Mouse (Mus musculus) intestine, embryonic 15.5 days (tissue): ENCODE measurements around the gene Arhgef16. TPM values are rescaled to one million over a fixed set of nuclear protein-coding genes. Genes with fewer than 3 reads are reported as not detected.

Source experiments
- ATAC-seq: fragments of 200-750 bp; cut with Nextera tagmentation; 2 replicates; pipeline ENCODE4 v1.8.0; 2017; ENCODE audit warnings: moderate TSS enrichment, moderate library complexity
- H3K27ac ChIP-seq: fragments of 300-500 bp; sonication (generic); 2 replicates; pipeline ENCODE4 v1.5.1; 2015; ENCODE audit warnings: mild to moderate bottlenecking, inconsistent platforms
- H3K27me3 ChIP-seq: fragments of 300-500 bp; sonication (generic); replicated peaks from 2 replicates; pipeline ENCODE4 v1.6.1; 2015; ENCODE audit warnings: inconsistent platforms
- H3K36me3 ChIP-seq: fragments of 300-500 bp; sonication (generic); 2 replicates; pipeline ENCODE4 v1.6.1; 2015; ENCODE audit warnings: inconsistent platforms
- H3K4me1 ChIP-seq: fragments of 300-500 bp; sonication (generic); replicated peaks from 2 replicates; pipeline ENCODE4 v1.6.1; 2015; ENCODE audit warnings: inconsistent platforms
- H3K4me2 ChIP-seq: fragments of 300-500 bp; sonication (generic); replicated peaks from 2 replicates; pipeline ENCODE4 v1.6.1; 2015; ENCODE audit warnings: mild to moderate bottlenecking, inconsistent platforms
- H3K4me3 ChIP-seq: fragments of 300-500 bp; sonication (generic); replicated peaks from 2 replicates; pipeline ENCODE4 v1.5.1; 2015; ENCODE audit warnings: inconsistent platforms
- H3K9ac ChIP-seq: fragments of 300-500 bp; sonication (generic); 2 replicates; pipeline ENCODE4 v1.6.1; 2015; ENCODE audit warnings: inconsistent platforms
- H3K9me3 ChIP-seq: fragments of 300-500 bp; sonication (generic); 2 replicates; pipeline ENCODE4 v1.6.1; 2016; ENCODE audit warnings: inconsistent platforms
- WGBS: fragments of 180-500 bp; shearing (Covaris S2); methylation state at CpG from one replicate; pipeline ENCODE4 v1.1.7; 2015; 5-methylcytosine and 5-hydroxymethylcytosine counted together
- polyA plus RNA-seq: library from polyadenylated mRNA; unstranded; fragments of >200 nt; fragmentation: Nextera tagmentation; extraction: Ambion mirVana; gene quantifications from 2 replicates; pipeline ENCODE4 v1.2.1, GENCODE M21; 2015

Gene Arhgef16
- polyA plus RNA-seq = 50.3 and 57.1 TPM in 2 replicates

DNA sequence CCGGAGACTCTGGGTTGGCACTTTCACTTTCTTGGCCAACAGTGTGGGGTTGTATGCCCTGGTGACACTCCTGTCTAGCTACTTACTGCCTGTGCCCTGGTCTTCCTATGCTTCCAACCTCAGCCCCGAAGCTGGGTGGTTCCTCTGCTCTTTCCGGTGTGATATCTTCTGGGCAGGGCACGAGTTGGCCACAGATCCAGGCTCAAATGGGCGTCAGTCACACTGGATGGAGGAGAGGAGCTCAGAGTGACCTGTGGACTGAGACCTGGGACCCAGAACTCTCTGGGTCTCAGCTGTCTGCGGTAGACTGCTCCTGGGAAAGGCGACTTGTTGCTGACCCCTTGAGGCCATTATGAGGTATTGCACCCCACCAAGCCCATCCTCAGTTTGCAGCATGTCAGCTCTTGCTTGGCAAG lies at the start of gene Arhgef16:
TSS of gene Arhgef16 (minus strand) at position 211 of the 416 bp plus-strand sequence.
- Histone ChIP-seq H3K27me3 (peaks cover 21% of the 10 kb centered on the region), H3K4me3 (no peak within 1 kb of the TSS), H3K9ac (no peak within 1 kb of the TSS), H3K9me3 (no peaks in the 10 kb centered on the region), H3K36me3 (no peaks in the 10 kb centered on the region), H3K4me2 (peak within 1 kb of the TSS; percentile 81; the same call in 1 of the 2 replicates), H3K27ac (peak within 1 kb of the TSS; percentile 93; the same call in 1 of the 2 replicates), H3K4me1 (0 out of 2 replicates have a peak, but pooled peaks cover 3% of the 10 kb centered on the region)
- no peak for ATAC-seq
- WGBS = 19% methylated on average over 7 of the region's 7 CpGs

DNA sequence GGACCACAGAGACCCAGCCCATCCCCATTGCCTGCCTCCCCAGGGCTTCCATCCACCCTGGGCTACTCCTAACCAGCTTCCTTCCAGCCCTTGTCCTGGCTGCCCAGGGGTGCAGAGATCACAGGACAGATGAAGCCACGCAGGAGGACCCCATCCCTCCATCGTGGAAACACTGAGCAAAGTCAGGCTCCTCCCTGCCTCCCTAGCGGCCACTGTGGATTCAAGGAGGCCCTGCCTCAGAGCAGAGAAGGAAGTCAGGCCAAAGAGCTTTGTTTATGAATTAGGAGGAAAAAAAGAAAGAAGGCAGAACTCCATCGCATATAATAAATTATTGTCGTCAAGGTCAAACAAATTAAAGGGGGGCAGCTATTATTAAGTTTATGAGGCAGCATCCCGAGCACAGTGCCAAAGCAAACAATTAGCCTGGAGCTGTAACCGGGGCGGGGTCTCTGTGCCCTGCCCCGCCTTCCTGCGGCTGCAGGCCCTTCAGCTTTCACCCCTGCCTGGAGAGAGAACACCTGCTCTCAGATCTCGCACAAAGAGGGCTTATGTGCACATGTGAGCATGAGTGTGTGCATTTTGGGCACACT lies 46.8 kb upstream of the Arhgef16 start:
- no peak overlapping the region for H3K9ac ChIP-seq
- peak; percentile 86 for ATAC-seq
- WGBS = 11% methylated on average over 11 of the region's 11 CpGs

DNA sequence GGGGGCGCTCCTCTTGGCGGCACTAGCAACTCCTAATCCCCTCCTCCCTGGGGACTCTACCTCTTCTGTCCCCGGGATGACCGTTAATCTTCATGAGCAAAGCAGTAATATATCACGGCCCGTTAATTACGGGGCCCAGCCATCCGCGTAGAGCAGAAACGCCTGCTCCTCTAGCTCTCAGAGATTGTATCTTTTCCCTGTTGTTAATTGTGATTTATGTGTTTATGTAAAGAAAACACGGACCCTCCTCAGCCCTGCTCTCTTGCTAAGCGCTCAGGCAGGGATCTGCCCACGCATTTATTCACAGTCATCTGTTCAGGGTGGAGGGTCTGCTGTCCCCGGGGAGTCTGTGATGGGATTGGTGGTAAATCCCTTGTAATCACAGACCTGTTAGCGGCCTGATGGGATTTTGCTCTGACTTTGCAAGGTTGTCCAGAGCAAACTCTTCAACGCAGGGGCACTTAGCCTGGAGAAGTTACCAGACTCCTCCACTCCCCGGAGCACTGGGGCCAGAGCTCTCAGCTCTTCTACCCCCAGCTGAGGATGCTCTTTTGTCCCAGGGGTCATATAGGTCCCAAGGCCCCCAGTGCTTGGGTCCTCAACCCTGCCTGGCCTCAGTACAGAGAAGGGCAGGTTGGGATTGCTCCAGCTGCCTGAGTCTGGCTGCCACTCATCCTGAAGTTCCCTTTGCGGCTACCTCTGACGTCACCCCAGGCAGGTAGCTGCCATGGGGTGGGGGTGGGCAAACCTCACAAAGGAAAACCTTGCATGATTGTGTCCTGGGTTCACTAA lies 45.5 kb upstream of the Arhgef16 start:
- H3K27me3 ChIP-seq = 0 out of 2 replicates have a peak, but pooled peaks cover 3% of the 10 kb centered on the region
- no peak for ATAC-seq

More for the DNA sequence above, 46.8 kb upstream of the Arhgef16 start:
- Histone ChIP-seq H3K4me3 (no peak overlapping the region), H3K27ac (no peak overlapping the region; the same call in 1 of the 2 replicates), H3K27me3 (0 out of 2 replicates have a peak, but pooled peaks cover 3% of the 10 kb centered on the region), H3K36me3 (no peaks in the 10 kb centered on the region), H3K4me2 (peak overlapping the region; percentile 5; the same call in 1 of the 2 replicates), H3K9me3 (no peaks in the 10 kb centered on the region), H3K4me1 (peaks cover 17% of the 10 kb centered on the region)

DNA sequence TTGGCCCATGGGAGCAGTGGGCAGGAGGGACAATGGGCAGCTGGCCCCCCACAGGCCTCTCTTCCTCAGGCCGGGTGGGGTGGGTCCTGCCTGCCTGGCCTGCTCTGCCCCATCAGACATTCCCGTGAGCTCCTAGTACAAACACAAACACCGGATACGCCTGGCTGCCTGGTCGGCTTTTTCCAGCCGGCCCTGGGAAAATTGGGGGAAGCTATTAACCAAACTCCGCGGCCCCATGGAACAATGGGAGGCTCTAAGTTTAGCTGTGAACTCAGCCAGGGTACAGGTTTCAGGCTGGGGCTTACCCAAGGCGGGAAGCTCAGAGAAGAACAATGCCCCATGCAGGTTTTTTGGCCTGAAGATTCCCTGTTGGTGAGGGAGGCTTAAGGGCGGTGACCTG lies 35.2 kb upstream of the Arhgef16 start:
- Histone ChIP-seq H3K27ac (0 out of 2 replicates have a peak overlapping the region, but pooled peaks have one; percentile 22), H3K4me2 (no peak overlapping the region), H3K9ac (no peak overlapping the region), H3K27me3 (no peaks in the 10 kb centered on the region; the same call in 1 of the 2 replicates), H3K36me3 (no peaks in the 10 kb centered on the region), H3K4me1 (peaks cover 15% of the 10 kb centered on the region), H3K4me3 (no peak overlapping the region), H3K9me3 (no peaks in the 10 kb centered on the region)
- no peak for ATAC-seq
- 30% methylated on average over 10 of the region's 10 CpGs for WGBS

More for the DNA sequence above, 45.5 kb upstream of the Arhgef16 start:
- H3K36me3 ChIP-seq = no peaks in the 10 kb centered on the region
- no peak overlapping the region for H3K9ac ChIP-seq
- H3K4me2 ChIP-seq = no peak overlapping the region
- no peaks in the 10 kb centered on the region for H3K9me3 ChIP-seq
- H3K4me1 ChIP-seq = peaks cover 17% of the 10 kb centered on the region
- 34% methylated on average over 19 of the region's 19 CpGs for WGBS
- no peak overlapping the region for H3K27ac ChIP-seq
- no peak overlapping the region for H3K4me3 ChIP-seq

DNA sequence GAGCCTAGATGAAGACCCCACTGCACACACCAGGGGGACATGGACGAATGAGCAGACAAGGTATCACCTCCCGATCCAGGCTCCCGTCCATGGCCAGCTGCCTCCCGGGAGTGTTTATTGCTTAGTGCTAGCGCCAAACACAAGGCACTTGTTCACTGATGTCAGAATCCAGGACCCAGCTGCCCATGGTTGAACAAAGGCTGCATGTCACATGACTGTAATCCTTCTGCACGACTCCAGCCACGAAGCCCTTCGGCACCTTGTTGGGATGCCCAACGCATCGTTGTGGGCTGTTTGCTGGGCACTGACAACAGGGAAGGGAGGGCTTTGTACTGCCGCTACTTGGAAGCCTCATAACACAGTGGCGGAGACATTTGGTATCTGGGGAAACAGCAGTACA lies 34.3 kb upstream of the Arhgef16 start, which contains the start of gene B230104I21Rik:
TSS of gene B230104I21Rik (plus strand) at position 367 of the 400 bp plus-strand sequence.
- Histone ChIP-seq H3K9me3 (no peaks in the 10 kb centered on the region), H3K4me1 (peaks cover 22% of the 10 kb centered on the region), H3K4me2 (peak within 1 kb of the TSS; percentile 50), H3K36me3 (no peaks in the 10 kb centered on the region), H3K4me3 (peak within 1 kb of the TSS; percentile 27), H3K27me3 (no peaks in the 10 kb centered on the region; the same call in 1 of the 2 replicates), H3K9ac (0 out of 2 replicates have a peak within 1 kb of the TSS, but pooled peaks have one; percentile 8), H3K27ac (0 out of 2 replicates have a peak within 1 kb of the TSS, but pooled peaks have one; percentile 22)
- 65% methylated on average over 12 of the region's 12 CpGs for WGBS
- no peak for ATAC-seq

DNA sequence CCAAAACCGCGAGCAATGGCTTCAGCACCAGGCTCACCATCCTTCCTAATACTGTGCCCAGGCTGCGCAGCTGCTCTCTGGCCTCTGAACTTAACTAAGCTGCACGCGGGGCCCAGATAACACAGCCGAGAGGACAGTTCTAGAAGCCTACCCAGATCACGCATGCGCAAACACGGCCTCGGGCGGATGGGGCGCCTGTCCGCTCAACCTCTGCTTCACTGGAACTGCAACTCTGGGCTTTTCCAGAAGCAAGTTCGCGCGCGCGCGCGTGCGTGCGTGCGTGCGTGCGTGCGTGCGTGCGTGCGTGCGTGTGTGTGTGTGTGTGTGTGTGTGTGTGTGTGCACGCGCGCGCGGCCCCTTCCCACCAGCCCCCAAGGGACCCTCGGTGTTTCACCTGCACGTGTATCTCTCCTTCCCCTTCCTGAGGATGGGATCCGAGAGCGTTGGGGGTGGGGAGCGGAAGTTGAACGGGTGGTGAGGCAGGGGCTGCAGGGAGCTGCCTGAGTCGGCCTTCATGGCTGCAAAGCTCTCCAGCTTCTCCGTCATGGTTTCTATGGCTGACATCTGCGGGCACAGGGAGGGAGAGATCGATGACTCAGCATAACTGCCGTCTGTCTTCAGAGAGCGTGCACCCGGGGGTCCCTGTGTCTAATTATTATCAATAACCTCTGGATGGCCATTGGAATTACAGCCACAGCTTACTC lies 33.4 kb upstream of the Arhgef16 start:
- Histone ChIP-seq H3K4me3 (peak overlapping the region; percentile 27), H3K9ac (0 out of 2 replicates have a peak overlapping the region, but pooled peaks have one; percentile 8)
- ATAC-seq = peak; percentile 44; the same call in 1 of the 2 replicates

DNA sequence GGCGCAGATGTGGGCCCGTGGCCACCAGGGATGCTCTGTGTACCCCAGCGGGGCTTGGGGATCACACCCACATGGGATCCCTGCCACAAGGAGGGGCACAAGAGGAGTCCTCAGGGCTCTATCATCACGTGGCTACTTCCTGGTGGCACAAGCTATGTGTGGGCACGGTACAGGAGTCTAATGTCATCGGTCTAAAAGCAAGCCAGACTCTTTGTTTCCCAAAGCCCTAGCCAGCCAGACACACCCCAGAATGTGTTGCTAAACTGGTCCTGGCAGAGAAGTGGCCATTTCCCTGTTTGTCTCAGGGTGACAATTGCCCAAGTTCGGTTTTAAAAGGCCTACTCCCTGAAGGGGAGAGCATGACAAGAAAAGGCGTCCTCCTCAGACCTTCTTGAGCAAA lies 31.8 kb upstream of the Arhgef16 start:
- H3K27ac ChIP-seq = no peak overlapping the region
- H3K4me1 ChIP-seq = peaks cover 31% of the 10 kb centered on the region
- no peaks in the 10 kb centered on the region for H3K36me3 ChIP-seq
- ATAC-seq = no peak
- no peak overlapping the region for H3K4me2 ChIP-seq
- 0 out of 2 replicates have a peak, but pooled peaks cover 1% of the 10 kb centered on the region for H3K27me3 ChIP-seq
- no peak overlapping the region for H3K9ac ChIP-seq
- no peaks in the 10 kb centered on the region for H3K9me3 ChIP-seq
- H3K4me3 ChIP-seq = no peak overlapping the region
- 63% methylated on average over 8 of the region's 8 CpGs for WGBS

More for the DNA sequence above, 33.4 kb upstream of the Arhgef16 start:
- Histone ChIP-seq H3K4me1 (peaks cover 26% of the 10 kb centered on the region), H3K4me2 (peak overlapping the region; percentile 50), H3K36me3 (no peaks in the 10 kb centered on the region), H3K27me3 (no peaks in the 10 kb centered on the region; the same call in 1 of the 2 replicates), H3K9me3 (no peaks in the 10 kb centered on the region), H3K27ac (no peak overlapping the region)
- 71% methylated on average over 42 of the region's 48 CpGs for whole genome bisulfite sequencing

DNA sequence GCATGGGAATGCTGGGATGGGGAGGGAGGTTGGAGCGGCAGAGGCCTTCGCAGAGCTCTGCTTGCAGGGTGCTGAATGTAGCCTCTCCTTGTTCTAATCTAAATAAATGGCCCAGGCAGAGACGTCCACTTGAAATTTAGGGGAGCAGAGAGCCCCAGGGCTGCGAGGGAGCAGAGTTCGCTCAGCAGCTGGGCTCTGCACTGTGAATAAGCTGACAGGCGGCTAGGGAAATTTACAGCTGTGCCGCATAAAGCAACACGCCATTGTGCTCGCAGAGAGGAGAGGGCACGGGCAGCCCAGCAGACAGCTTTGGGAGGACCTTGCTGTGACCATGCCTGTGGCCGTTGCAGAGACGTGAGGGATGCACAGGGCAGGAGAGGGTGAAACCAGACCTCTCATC lies 29.8 kb upstream of the Arhgef16 start:
- H3K4me3 ChIP-seq = no peak overlapping the region
- 0 out of 2 replicates have a peak, but pooled peaks cover 5% of the 10 kb centered on the region for H3K27me3 ChIP-seq
- WGBS = 37% methylated on average over 12 of the region's 12 CpGs
- no peak for ATAC-seq
- H3K27ac ChIP-seq = no peak overlapping the region
- no peaks in the 10 kb centered on the region for H3K9me3 ChIP-seq
- no peaks in the 10 kb centered on the region for H3K36me3 ChIP-seq
- no peak overlapping the region for H3K4me2 ChIP-seq
- peaks cover 27% of the 10 kb centered on the region for H3K4me1 ChIP-seq
- no peak overlapping the region for H3K9ac ChIP-seq

DNA sequence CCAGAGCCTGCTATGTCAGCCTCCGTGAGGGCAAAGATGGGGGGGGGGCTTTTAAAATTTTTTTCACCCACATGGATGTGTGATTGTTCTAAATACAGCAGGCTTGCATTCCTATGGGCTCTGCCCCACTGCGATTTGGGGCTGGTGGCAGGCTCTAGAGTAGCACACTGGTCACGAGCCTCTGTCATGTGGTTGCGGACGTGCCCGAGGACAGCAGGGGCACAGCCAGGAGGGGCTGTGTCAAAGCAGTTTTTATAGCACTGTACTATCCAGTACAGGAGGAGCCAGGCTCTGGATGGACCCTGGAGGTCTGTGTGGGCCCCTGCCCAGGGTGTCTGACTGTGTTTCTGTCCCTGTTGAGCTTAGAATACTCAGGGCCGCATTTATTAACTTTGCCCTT lies 28.5 kb upstream of the Arhgef16 start:
- H3K36me3 ChIP-seq = no peaks in the 10 kb centered on the region
- 83% methylated on average over 7 of the region's 7 CpGs for WGBS
- H3K27ac ChIP-seq = no peak overlapping the region
- no peak for ATAC-seq
- no peaks in the 10 kb centered on the region for H3K9me3 ChIP-seq
- peaks cover 21% of the 10 kb centered on the region for H3K4me1 ChIP-seq
- 0 out of 2 replicates have a peak, but pooled peaks cover 5% of the 10 kb centered on the region for H3K27me3 ChIP-seq
- no peak overlapping the region for H3K4me2 ChIP-seq
- H3K9ac ChIP-seq = no peak overlapping the region
- H3K4me3 ChIP-seq = no peak overlapping the region

DNA sequence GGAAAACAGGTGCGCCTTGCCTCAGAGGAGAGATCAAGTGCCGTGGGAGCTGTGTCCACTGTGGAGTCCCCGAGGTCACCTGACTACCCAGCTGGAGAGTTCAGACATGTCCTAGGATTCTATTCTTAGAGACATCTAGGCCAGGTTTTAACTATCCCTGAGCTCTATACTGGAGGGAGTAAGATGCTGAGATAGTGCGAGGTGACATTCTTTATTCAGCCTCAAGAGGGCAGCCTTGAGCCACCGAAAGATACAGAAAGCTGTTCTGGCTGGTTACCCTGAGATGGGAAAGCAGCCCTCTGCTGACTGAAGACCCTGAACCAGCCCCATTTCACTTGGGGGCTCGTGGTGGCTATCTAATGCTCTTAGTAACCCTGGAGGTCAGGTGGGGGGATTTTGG lies 27.4 kb upstream of the Arhgef16 start:
- WGBS = 13% methylated on average over 6 of the region's 6 CpGs
- H3K9ac ChIP-seq = no peak overlapping the region
- no peak overlapping the region for H3K4me2 ChIP-seq
- no peaks in the 10 kb centered on the region for H3K36me3 ChIP-seq
- H3K27ac ChIP-seq = no peak overlapping the region
- 0 out of 2 replicates have a peak, but pooled peaks cover 5% of the 10 kb centered on the region for H3K27me3 ChIP-seq
- no peaks in the 10 kb centered on the region for H3K9me3 ChIP-seq
- peaks cover 21% of the 10 kb centered on the region for H3K4me1 ChIP-seq
- peak; percentile 69 for ATAC-seq
- H3K4me3 ChIP-seq = no peak overlapping the region

DNA sequence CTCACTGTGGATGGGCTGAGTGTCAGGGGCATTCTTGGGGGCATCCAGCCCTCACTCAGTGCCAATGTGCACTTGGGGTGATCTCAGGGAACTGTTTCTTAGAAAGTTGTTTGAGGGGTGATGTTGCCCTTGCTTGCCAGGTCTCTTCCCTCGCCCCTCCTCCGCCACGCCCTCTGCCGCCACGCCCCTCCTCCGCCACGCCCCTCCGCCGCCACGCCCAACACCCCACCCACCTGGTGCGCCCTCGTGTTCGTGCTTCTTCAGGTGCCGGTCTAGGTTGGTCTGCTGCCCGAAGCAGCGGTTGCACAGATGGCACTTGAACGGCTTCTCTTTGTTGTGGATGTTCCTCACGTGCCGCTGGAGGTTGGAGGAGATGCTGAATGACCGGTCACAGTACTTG lies 27.0 kb upstream of the Arhgef16 start:
- no peak overlapping the region for H3K4me2 ChIP-seq
- H3K27me3 ChIP-seq = 0 out of 2 replicates have a peak, but pooled peaks cover 5% of the 10 kb centered on the region
- peak; percentile 37; the same call in 1 of the 2 replicates for ATAC-seq

More for the DNA sequence above, 27.0 kb upstream of the Arhgef16 start:
- WGBS = 7% methylated on average over 20 of the region's 20 CpGs
- Histone ChIP-seq H3K36me3 (no peaks in the 10 kb centered on the region), H3K9ac (no peak overlapping the region), H3K4me1 (peaks cover 21% of the 10 kb centered on the region), H3K27ac (no peak overlapping the region), H3K9me3 (no peaks in the 10 kb centered on the region), H3K4me3 (no peak overlapping the region)
